Mouse (Mus musculus): Measurements from ENCODE around the gene Uhrf1.

GRCm38 (mm10) chr17:56283316-56283715 lies 19.8 kb upstream of the Uhrf1 start:
- TF ChIP-seq CTCF (IDR thresholded peaks at IDR 0.05; ENCODE audit: extremely low read depth, insufficient read length, insufficient replicate concordance, low read depth, low read length) = no peak
- TF ChIP-seq POLR2A (IDR thresholded peaks at IDR 0.05; ENCODE audit: low read depth, low read length) = no peak

Measured in small intestine, adult 2 months (tissue).